Mouse (Mus musculus): ENCODE measurements around the gene Lypla2.
A peak's percentile ranks its signal among the peaks of the same experiment; 100 is the strongest.
"Not testable (repeated sequence)": the region's sequence is repeated elsewhere in the genome, so short reads cannot be mapped to it uniquely, and the experiment has no call there.

The Lypla2 gene

GRCm38 (mm10) chr4:135972556-135972906 is at the start of gene Lypla2:
Gene Lypla2, minus strand, starts transcription at chr4:135972626.
- peak; percentile 89 for DNase-seq (ENCODE audit: low spot score)

GRCm38 (mm10) chr4:136021549-136022047 is 49.2 kb upstream of the Lypla2 start, which contains the start of gene Eloa:
Gene Eloa, minus strand, starts transcription at chr4:136021763.
- peak; percentile 99 for DNase-seq (ENCODE audit: low spot score)

- peak; percentile 15 for DNase-seq (ENCODE audit: low spot score)
These were observed 48.5 kb upstream of the Lypla2 start for GRCm38 (mm10) chr4:136020743-136021548.

- no peak for DNase-seq (ENCODE audit: low spot score)
These were observed 43.7 kb upstream of the Lypla2 start for GRCm38 (mm10) chr4:136016059-136016602.

GRCm38 (mm10) chr4:136010586-136010985 is 38.2 kb upstream of the Lypla2 start:
- DNase-seq (ENCODE audit: low spot score), result no peak

GRCm38 (mm10) chr4:136008782-136009447 is 36.5 kb upstream of the Lypla2 start:
- no peak for DNase-seq (ENCODE audit: low spot score)

GRCm38 (mm10) chr4:136006821-136007220 is 34.4 kb upstream of the Lypla2 start:
- DNase-seq (ENCODE audit: low spot score), result no peak

- no peak for DNase-seq (ENCODE audit: low spot score)
These were observed 32.5 kb upstream of the Lypla2 start for GRCm38 (mm10) chr4:136004921-136005320.

- DNase-seq (ENCODE audit: low spot score), result no peak
These were observed 31.8 kb upstream of the Lypla2 start for GRCm38 (mm10) chr4:136004107-136004675.

GRCm38 (mm10) chr4:135995118-135995517 is 22.7 kb upstream of the Lypla2 start:
- DNase-seq (ENCODE audit: low spot score), result no peak

GRCm38 (mm10) chr4:135993941-135994340 is 21.5 kb upstream of the Lypla2 start:
- no peak for DNase-seq (ENCODE audit: low spot score)

GRCm38 (mm10) chr4:135987714-135988113 is 15.3 kb upstream of the Lypla2 start:
- DNase-seq (ENCODE audit: low spot score), result no peak

GRCm38 (mm10) chr4:135986943-135987710 is 14.7 kb upstream of the Lypla2 start, which contains the start of gene Pithd1:
Gene Pithd1, minus strand, starts transcription at chr4:135987264.
- peak; percentile 93 for DNase-seq (ENCODE audit: low spot score)

GRCm38 (mm10) chr4:135986301-135986942 is 14.0 kb upstream of the Lypla2 start:
- DNase-seq (ENCODE audit: low spot score), result no peak

GRCm38 (mm10) chr4:135985769-135986168 is 13.3 kb upstream of the Lypla2 start:
- DNase-seq (ENCODE audit: low spot score), result no peak

GRCm38 (mm10) chr4:135985193-135985592 is 12.8 kb upstream of the Lypla2 start:
- no peak for DNase-seq (ENCODE audit: low spot score)

- no peak for DNase-seq (ENCODE audit: low spot score)
These were observed 12.1 kb upstream of the Lypla2 start for GRCm38 (mm10) chr4:135984556-135984955.

- DNase-seq (ENCODE audit: low spot score), result no peak
These were observed 9.2 kb upstream of the Lypla2 start for GRCm38 (mm10) chr4:135981524-135982063.

- not testable (repeated sequence) for DNase-seq (ENCODE audit: low spot score)
These were observed 7.8 kb upstream of the Lypla2 start for GRCm38 (mm10) chr4:135980223-135980622.

- no peak for DNase-seq (ENCODE audit: low spot score)
These were observed 3.7 kb upstream of the Lypla2 start for GRCm38 (mm10) chr4:135976146-135976545.
